ENCODE assay signal across 9 mouse cellular contexts in the genomic region with DNA sequence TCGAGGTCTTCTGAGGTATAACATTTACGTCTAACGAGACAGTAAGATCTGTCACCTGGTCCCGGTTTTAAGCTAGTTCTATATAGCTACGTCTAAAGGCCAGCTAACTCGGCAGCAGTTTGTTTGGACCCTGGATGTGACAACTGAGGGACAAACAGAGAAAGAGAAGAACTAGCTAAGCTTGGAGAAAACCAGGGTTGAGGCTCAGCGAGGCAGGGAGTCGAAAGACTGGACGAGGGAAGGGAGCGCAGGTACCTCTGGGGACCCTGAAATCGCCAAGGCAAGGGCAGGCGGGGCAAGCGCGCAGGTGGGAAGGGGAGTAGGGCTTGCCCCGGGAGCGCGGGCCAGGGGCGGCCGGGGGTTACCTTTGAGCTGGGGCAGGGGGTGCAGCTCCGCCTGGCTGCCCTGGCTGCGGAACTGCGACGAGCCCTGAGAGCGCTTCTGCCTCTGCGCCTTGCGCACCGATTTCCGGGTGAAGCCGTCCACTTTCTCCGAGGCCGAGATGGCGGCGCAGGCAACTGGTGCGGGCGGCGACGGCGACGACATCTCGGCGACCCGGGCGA. TPM values are rescaled to one million over a fixed set of nuclear protein-coding genes. Genes with fewer than 3 reads are reported as not detected.
DNase-seq lines count a peak whose midpoint lies in the region; ATAC-seq and TF ChIP-seq lines count a peak whose summit lies in the region.
"Had no signal": no experiment of that assay in that cellular context is flagged by ENCODE, and none has a peak within 500 bp of the region (broad histone marks: within the 10 kb centered on the region; RNA-seq: fewer than 3 reads in every experiment).

No protein-coding gene starts in this region.

- DNase-seq in cerebellum, adult 11 months, result peak; percentile 44
- DNase-seq in cerebellum, adult 8-10 months, result no peak
- DNase-seq in brain, adult 2 months (ENCODE audit: low read depth, low spot score), result peak; percentile 37
- DNase-seq in forebrain, postnatal 0 days, result peak; percentile 25
- peak; percentile 8 for DNase-seq in hindbrain, postnatal 0 days (ENCODE audit: low spot score)
- no peak for DNase-seq in limb, embryonic 14.5 days (ENCODE audit: low spot score)
- DNase-seq in midbrain, postnatal 0 days (ENCODE audit: low spot score), result no peak

- no peaks in the 10 kb centered on the region for H3K36me3 ChIP-seq in forebrain, postnatal 0 days (ENCODE audit: insufficient read depth)
- H3K36me3 ChIP-seq in hindbrain, postnatal 0 days (ENCODE audit: insufficient read depth, low read length), result no peaks in the 10 kb centered on the region
- H3K36me3 ChIP-seq in limb, embryonic 14.5 days (ENCODE audit: control insufficient read depth, insufficient read depth, low read length), result no peaks in the 10 kb centered on the region
- H3K36me3 ChIP-seq in midbrain, postnatal 0 days (ENCODE audit: insufficient read depth, low read length), result no peaks in the 10 kb centered on the region
- H3K36me3 ChIP-seq in testis, adult 2 months (ENCODE audit: control insufficient read depth, insufficient read depth, low read length), result no peaks in the 10 kb centered on the region

- peak overlapping the region; percentile 69 for H3K4me2 ChIP-seq in forebrain, postnatal 0 days (ENCODE audit: low read depth)
- H3K4me2 ChIP-seq in hindbrain, postnatal 0 days (ENCODE audit: low read depth, low read length), result peak overlapping the region; percentile 60
- H3K4me2 ChIP-seq in limb, embryonic 14.5 days (replicated peaks; ENCODE audit: low read depth, low read length, severe bottlenecking), result peak overlapping the region; percentile 67
- peak overlapping the region; percentile 53 for H3K4me2 ChIP-seq in midbrain, postnatal 0 days (ENCODE audit: low read depth, low read length, poor library complexity, severe bottlenecking)

- peak overlapping the region; percentile 62 for H3K9ac ChIP-seq in forebrain, postnatal 0 days
- H3K9ac ChIP-seq in hindbrain, postnatal 0 days (replicated peaks; ENCODE audit: low read length), result peak overlapping the region; percentile 67
- H3K9ac ChIP-seq in limb, embryonic 14.5 days (ENCODE audit: low read depth, low read length, severe bottlenecking), result peak overlapping the region; percentile 75
- H3K9ac ChIP-seq in midbrain, postnatal 0 days (replicated peaks; ENCODE audit: low read length, poor library complexity, severe bottlenecking), result peak overlapping the region; percentile 51

- no peak for ATAC-seq in forebrain, postnatal 0 days
- no peak for ATAC-seq in hindbrain, postnatal 0 days
- ATAC-seq in limb, embryonic 14.5 days (ENCODE audit: low FRiP score, low read depth), result no peak
- no peak for ATAC-seq in midbrain, postnatal 0 days (ENCODE audit: low FRiP score)

- H3K27me3 ChIP-seq in forebrain, postnatal 0 days (ENCODE audit: insufficient read depth, low read length), result no peaks in the 10 kb centered on the region
- H3K27me3 ChIP-seq in hindbrain, postnatal 0 days (ENCODE audit: insufficient read depth, low read length), result no peaks in the 10 kb centered on the region
- H3K27me3 ChIP-seq in limb, embryonic 14.5 days (ENCODE audit: control insufficient read depth, insufficient read depth, low read length), result no peaks in the 10 kb centered on the region
- no peaks in the 10 kb centered on the region for H3K27me3 ChIP-seq in midbrain, postnatal 0 days (ENCODE audit: insufficient read depth, low read length)
- no peaks in the 10 kb centered on the region for H3K27me3 ChIP-seq in testis, adult 2 months (ENCODE audit: control insufficient read depth, insufficient read depth, low read length)
- H3K27me3 ChIP-seq: Patski had no signal

- no peaks in the 10 kb centered on the region for H3K9me3 ChIP-seq in forebrain, postnatal 0 days (ENCODE audit: low read length)
- no peaks in the 10 kb centered on the region for H3K9me3 ChIP-seq in hindbrain, postnatal 0 days (ENCODE audit: low read length)
- no peaks in the 10 kb centered on the region for H3K9me3 ChIP-seq in limb, embryonic 14.5 days (ENCODE audit: control insufficient read depth, low read length)
- H3K9me3 ChIP-seq in midbrain, postnatal 0 days (ENCODE audit: low read length), result no peaks in the 10 kb centered on the region

- peak overlapping the region; percentile 74 for H3K4me3 ChIP-seq in forebrain, postnatal 0 days (ENCODE audit: low read depth, low read length)
- H3K4me3 ChIP-seq in hindbrain, postnatal 0 days (ENCODE audit: low read length), result peak overlapping the region; percentile 75
- H3K4me3 ChIP-seq in limb, embryonic 14.5 days (replicated peaks; ENCODE audit: low read length), result peak overlapping the region; percentile 74
- peak overlapping the region; percentile 65 for H3K4me3 ChIP-seq in midbrain, postnatal 0 days (ENCODE audit: low read depth, low read length)
- H3K4me3 ChIP-seq in testis, adult 2 months (ENCODE audit: control insufficient read depth, low read depth, low read length), result peak overlapping the region; percentile 96

- H3K27ac ChIP-seq in forebrain, postnatal 0 days (ENCODE audit: low read depth, low read length), result peak overlapping the region; percentile 75
- H3K27ac ChIP-seq in hindbrain, postnatal 0 days, result peak overlapping the region; percentile 86
- peak overlapping the region; percentile 90 for H3K27ac ChIP-seq in limb, embryonic 14.5 days (replicated peaks; ENCODE audit: low read depth, low read length)
- peak overlapping the region; percentile 69; the same call in 1 of the 2 replicates for H3K27ac ChIP-seq in midbrain, postnatal 0 days (ENCODE audit: low read depth, low read length)
- peak overlapping the region; percentile 37 for H3K27ac ChIP-seq in testis, adult 2 months (ENCODE audit: control insufficient read depth, insufficient read depth, low read depth, low read length)

- H3K4me1 ChIP-seq in forebrain, postnatal 0 days (ENCODE audit: insufficient read depth), result peaks cover 5% of the 10 kb centered on the region; the same call in 1 of the 2 replicates
- no peaks in the 10 kb centered on the region for H3K4me1 ChIP-seq in hindbrain, postnatal 0 days (ENCODE audit: insufficient read depth, low read length)
- peaks cover 12% of the 10 kb centered on the region for H3K4me1 ChIP-seq in limb, embryonic 14.5 days (ENCODE audit: control insufficient read depth, insufficient read depth, low read length)
- no peaks in the 10 kb centered on the region for H3K4me1 ChIP-seq in midbrain, postnatal 0 days (ENCODE audit: insufficient read depth, low read length)
- H3K4me1 ChIP-seq in testis, adult 2 months (ENCODE audit: control insufficient read depth, insufficient read depth, low read length), result peaks cover 3% of the 10 kb centered on the region

- no peak for TF ChIP-seq CTCF in forebrain, postnatal 0 days (IDR thresholded peaks at IDR 0.05; ENCODE audit: low read depth)
- no peak for TF ChIP-seq CTCF in hindbrain, postnatal 0 days (IDR thresholded peaks at IDR 0.05; ENCODE audit: low read depth)
- TF ChIP-seq CTCF in midbrain, postnatal 0 days (IDR thresholded peaks at IDR 0.05), result peak; percentile 5; the same call in 1 of the 2 replicates
- no peak for TF ChIP-seq CTCF in testis, adult 2 months (IDR thresholded peaks at IDR 0.05; ENCODE audit: control insufficient read depth, insufficient read depth, insufficient replicate concordance, low read depth, low read length)

- no peak for TF ChIP-seq POLR2A in limb, embryonic 14.5 days (IDR thresholded peaks at IDR 0.05; ENCODE audit: borderline replicate concordance, extremely low read depth, insufficient read depth, insufficient read length)
- no peak for TF ChIP-seq POLR2A in testis, adult 2 months (IDR thresholded peaks at IDR 0.05; ENCODE audit: control insufficient read depth, low read depth, low read length)

- WGBS in forebrain, postnatal 0 days, result under 1% methylated on average over 37 of the region's 43 CpGs
- WGBS in hindbrain, postnatal 0 days, result under 1% methylated on average over 43 of the region's 43 CpGs
- WGBS in limb, embryonic 14.5 days, result 0% methylated on average over 21 of the region's 43 CpGs
- WGBS in midbrain, postnatal 0 days, result 2% methylated on average over 37 of the region's 43 CpGs

RNA-seq across cellular contexts. Expression of gene Ppp2r5a, which starts 7.1 kb away (rescaled TPM):
- 36.6 and 39.2 TPM in 2 replicates for total RNA-seq in forebrain, postnatal 0 days (2014; rRNA removed)
- 10.1 and 11.5 TPM in 2 replicates for polyA plus RNA-seq in forebrain, postnatal 0 days (2015; fragmentation: Nextera tagmentation; extraction: Ambion mirVana)
- 54.0 and 65.6 TPM in 2 replicates for total RNA-seq in hindbrain, postnatal 0 days (2014; rRNA removed)
- 12.8 and 13.2 TPM in 2 replicates for polyA plus RNA-seq in hindbrain, postnatal 0 days (2015; fragmentation: Nextera tagmentation; extraction: Ambion mirVana)
- 39.4 and 40.1 TPM in 2 replicates for polyA plus RNA-seq in limb, embryonic 14.5 days (2012; rRNA removed)
- 30.3 and 34.1 TPM in 2 replicates for polyA plus RNA-seq in limb, embryonic 14.5 days (2014; fragmentation: Nextera tagmentation; extraction: Ambion mirVana)
- total RNA-seq in midbrain, postnatal 0 days (2014; rRNA removed), result 39.1 and 63.2 TPM in 2 replicates
- 9.8 and 10.6 TPM in 2 replicates for polyA plus RNA-seq in midbrain, postnatal 0 days (2015; fragmentation: Nextera tagmentation; extraction: Ambion mirVana)
- polyA plus RNA-seq in testis, adult 2 months (2012; rRNA removed), result 10.0 and 14.2 TPM in 2 replicates

Comparison
In these comparisons a context has a peak if more than half of its experiments do, and no peak if none do; other contexts are left out.
1. DNase-seq: peak in cerebellum, adult 11 months (single experiment), brain, adult 2 months (single experiment), forebrain, postnatal 0 days (single experiment) and hindbrain, postnatal 0 days (single experiment); none in cerebellum, adult 8-10 months (single experiment), limb, embryonic 14.5 days (single experiment) and midbrain, postnatal 0 days (single experiment).
2. H3K27ac ChIP-seq: peak in every context shown above with its lines; median percentile 90 in limb, embryonic 14.5 days; 86 in hindbrain, postnatal 0 days; 75 in forebrain, postnatal 0 days; 69 in midbrain, postnatal 0 days; 37 in testis, adult 2 months.
3. Peak in every context shown above with its lines, with median percentiles within 50 percentile points of each other: H3K4me2 ChIP-seq, H3K4me3 ChIP-seq and H3K9ac ChIP-seq.